Mouse (Mus musculus) forebrain, embryonic 11.5 days (tissue): ENCODE measurements around the gene Bloc1s5. TPM values are rescaled to one million over a fixed set of nuclear protein-coding genes. Genes with fewer than 3 reads are reported as not detected.

Source experiments
- ATAC-seq: fragments of 200-750 bp; cut with Nextera tagmentation; replicated peaks from 2 replicates; pipeline ENCODE4 v1.8.0; 2017; ENCODE audit warnings: moderate TSS enrichment; ENCODE audit not compliant: low FRiP score
- DNase-seq: peaks from one replicate; pipeline ENCODE4 v3.0.0-alpha.2; 2017; ENCODE audit warnings: low spot score
- H3K27ac ChIP-seq: fragments of 300-500 bp; sonication (generic); 2 replicates; pipeline ENCODE4 v1.5.1; 2014; ENCODE audit warnings: low read depth, low read length
- H3K27me3 ChIP-seq: fragments of 300-500 bp; sonication (generic); 2 replicates; pipeline ENCODE4 v1.6.1; 2014; ENCODE audit warnings: mild to moderate bottlenecking, low read length, mixed read lengths; ENCODE audit not compliant: control insufficient read depth, insufficient read depth
- H3K36me3 ChIP-seq: fragments of 300-500 bp; sonication (generic); 2 replicates; pipeline ENCODE4 v1.6.1; 2014; ENCODE audit warnings: mild to moderate bottlenecking, low read length, moderate library complexity, mixed read lengths; ENCODE audit not compliant: control insufficient read depth, insufficient read depth
- H3K4me1 ChIP-seq: fragments of 300-500 bp; sonication (generic); replicated peaks from 2 replicates; pipeline ENCODE4 v1.6.1; 2014; ENCODE audit warnings: low read length, mixed read lengths; ENCODE audit not compliant: control insufficient read depth, insufficient read depth
- H3K4me2 ChIP-seq: fragments of 300-500 bp; sonication (generic); 2 replicates; pipeline ENCODE4 v1.6.1; 2014; ENCODE audit warnings: low read depth, mild to moderate bottlenecking, low read length, moderate library complexity, mixed read lengths; ENCODE audit not compliant: severe bottlenecking
- H3K4me3 ChIP-seq: fragments of 300-500 bp; sonication (generic); 2 replicates; pipeline ENCODE4 v1.5.1; 2014; ENCODE audit warnings: low read depth, low read length
- H3K9ac ChIP-seq: fragments of 300-500 bp; sonication (generic); 2 replicates; pipeline ENCODE4 v1.6.1; 2014; ENCODE audit warnings: low read length
- H3K9me3 ChIP-seq: fragments of 300-500 bp; sonication (generic); 2 replicates; pipeline ENCODE4 v1.6.1; 2016; ENCODE audit warnings: low read length, mixed read lengths; ENCODE audit not compliant: control insufficient read depth
- WGBS: fragments of 180-500 bp; shearing (Covaris S2); extraction: QIAGEN DNeasy Blood & Tissue Kit; methylation state at CpG from one replicate; pipeline ENCODE4 v1.1.7; 2014; 5-methylcytosine and 5-hydroxymethylcytosine counted together
- polyA plus RNA-seq: library from polyadenylated mRNA; unstranded; fragments of >200 nt; fragmentation: Nextera tagmentation; extraction: Ambion mirVana; gene quantifications from 2 replicates; pipeline ENCODE4 v1.2.1, GENCODE M21; 2014

Bloc1s5 gene
- polyA plus RNA-seq, 1 experiment from 2014 or later, result 22.2 TPM

- Histone ChIP-seq H3K27ac (no peak overlapping the region), H3K36me3 (peaks cover 6% of the 10 kb centered on the region; the same call in 1 of the 2 replicates), H3K27me3 (no peaks in the 10 kb centered on the region), H3K9ac (peak overlapping the region; percentile 90), H3K4me1 (peaks cover 3% of the 10 kb centered on the region; the same call in 1 of the 2 replicates), H3K4me2 (peak overlapping the region; percentile 78), H3K9me3 (no peaks in the 10 kb centered on the region), H3K4me3 (peak overlapping the region; percentile 92)
- WGBS, result 23% methylated on average over 4 of the region's 4 CpGs
- no peak for ATAC-seq
- no peak for DNase-seq
Observed at GRCm38 (mm10) chr13:38657865-38658264, 23.0 kb upstream of the Bloc1s5 start.

- H3K4me2 ChIP-seq, result no peak overlapping the region
- no peaks in the 10 kb centered on the region for H3K27me3 ChIP-seq
- peaks cover 19% of the 10 kb centered on the region for H3K36me3 ChIP-seq
- no peaks in the 10 kb centered on the region for H3K4me1 ChIP-seq
- no peak overlapping the region for H3K9ac ChIP-seq
- no peak overlapping the region for H3K27ac ChIP-seq
- ATAC-seq (no peak), DNase-seq (no peak)
- 94% methylated on average over 4 of the region's 4 CpGs for WGBS
- no peak overlapping the region for H3K4me3 ChIP-seq
- no peaks in the 10 kb centered on the region for H3K9me3 ChIP-seq
Observed at GRCm38 (mm10) chr13:38650292-38650691, 15.4 kb upstream of the Bloc1s5 start.

GRCm38 (mm10) chr13:38649069-38649468 lies 14.2 kb upstream of the Bloc1s5 start:
- WGBS, result 93% methylated on average over 4 of the region's 4 CpGs
- no peak for ATAC-seq
- Histone ChIP-seq H3K4me2 (no peak overlapping the region), H3K4me1 (no peaks in the 10 kb centered on the region), H3K9ac (no peak overlapping the region), H3K9me3 (no peaks in the 10 kb centered on the region), H3K36me3 (peaks cover 21% of the 10 kb centered on the region), H3K4me3 (no peak overlapping the region), H3K27ac (no peak overlapping the region), H3K27me3 (no peaks in the 10 kb centered on the region)
- DNase-seq, result no peak

- no peaks in the 10 kb centered on the region for H3K9me3 ChIP-seq
- ATAC-seq (no peak), DNase-seq (no peak)
- H3K4me1 ChIP-seq, result no peaks in the 10 kb centered on the region
- H3K27ac ChIP-seq, result no peak overlapping the region
- H3K4me3 ChIP-seq, result no peak overlapping the region
- H3K9ac ChIP-seq, result no peak overlapping the region
- peaks cover 15% of the 10 kb centered on the region for H3K36me3 ChIP-seq
- no peak overlapping the region for H3K4me2 ChIP-seq
- H3K27me3 ChIP-seq, result no peaks in the 10 kb centered on the region
- 95% methylated on average over 5 of the region's 5 CpGs for WGBS
Observed at GRCm38 (mm10) chr13:38641414-38641813, 6.5 kb upstream of the Bloc1s5 start.

- Histone ChIP-seq H3K9ac (no peak overlapping the region), H3K27me3 (no peaks in the 10 kb centered on the region), H3K4me1 (no peaks in the 10 kb centered on the region), H3K4me2 (no peak overlapping the region), H3K9me3 (no peaks in the 10 kb centered on the region), H3K36me3 (peaks cover 15% of the 10 kb centered on the region), H3K4me3 (no peak overlapping the region), H3K27ac (no peak overlapping the region)
- ATAC-seq (no peak), DNase-seq (no peak)
- WGBS, result 92% methylated on average over 5 of the region's 5 CpGs
Observed at GRCm38 (mm10) chr13:38640961-38641360, 6.1 kb upstream of the Bloc1s5 start.

- Histone ChIP-seq H3K4me1 (peaks cover 1% of the 10 kb centered on the region; the same call in 1 of the 2 replicates), H3K9me3 (no peaks in the 10 kb centered on the region), H3K4me2 (no peak overlapping the region), H3K27me3 (no peaks in the 10 kb centered on the region), H3K36me3 (peaks cover 4% of the 10 kb centered on the region), H3K9ac (no peak overlapping the region), H3K4me3 (no peak overlapping the region), H3K27ac (no peak overlapping the region)
- DNase-seq (no peak), ATAC-seq (no peak)
- WGBS, result 78% methylated on average over 11 of the region's 11 CpGs
Observed at GRCm38 (mm10) chr13:38638694-38639093, 3.8 kb upstream of the Bloc1s5 start.

GRCm38 (mm10) chr13:38634256-38634799 lies 581 bp downstream of the Bloc1s5 start:
- H3K27ac ChIP-seq, result no peak overlapping the region
- peak; percentile 80 for ATAC-seq

GRCm38 (mm10) chr13:38633287-38634000 lies 1.5 kb downstream of the Bloc1s5 start:
- no peak overlapping the region for H3K27ac ChIP-seq
- H3K27me3 ChIP-seq, result no peaks in the 10 kb centered on the region
- H3K4me1 ChIP-seq, result peaks cover 1% of the 10 kb centered on the region; the same call in 1 of the 2 replicates
- H3K36me3 ChIP-seq, result no peaks in the 10 kb centered on the region
- DNase-seq (no peak), ATAC-seq (no peak)
- H3K9ac ChIP-seq, result no peak overlapping the region
- WGBS, result 93% methylated on average over 6 of the region's 6 CpGs
- H3K4me3 ChIP-seq, result 0 out of 2 replicates have a peak overlapping the region, but pooled peaks have one; percentile 64
- no peaks in the 10 kb centered on the region for H3K9me3 ChIP-seq
- H3K4me2 ChIP-seq, result peak overlapping the region; percentile 74; the same call in 1 of the 2 replicates

More at GRCm38 (mm10) chr13:38634256-38634799, 581 bp downstream of the Bloc1s5 start:
- Histone ChIP-seq H3K9ac (peak overlapping the region; percentile 69), H3K4me3 (peak overlapping the region; percentile 64), H3K27me3 (no peaks in the 10 kb centered on the region), H3K4me1 (peaks cover 1% of the 10 kb centered on the region; the same call in 1 of the 2 replicates), H3K9me3 (no peaks in the 10 kb centered on the region), H3K4me2 (peak overlapping the region; percentile 74), H3K36me3 (no peaks in the 10 kb centered on the region)
- WGBS, result 2% methylated on average over 19 of the region's 19 CpGs
- no peak for DNase-seq
